18 mouse cellular contexts compared by ENCODE assay signal in genomic region chr15:97151793-97152192, GRCm38 (mm10).
DNase-seq lines count a peak whose midpoint lies in the region; ATAC-seq and TF ChIP-seq lines count a peak whose summit lies in the region.
"Had no signal": no experiment of that assay in that cellular context is flagged by ENCODE, and none has a peak within 500 bp of the region (broad histone marks: within the 10 kb centered on the region; RNA-seq: fewer than 3 reads in every experiment).

No protein-coding gene starts in this region.

- DNase-seq in midbrain, embryonic 10.5 days (ENCODE audit: low spot score) = no peak
- DNase-seq in brain, embryonic 14.5 days (ENCODE audit: low read depth) = peak; percentile 85
- no peak for DNase-seq in adrenal gland, adult 2 months
- DNase-seq in lung, adult 2 months = no peak
- DNase-seq in gastrocnemius, adult 8-10 months (ENCODE audit: low spot score in 2 of 2) = no peak
- DNase-seq: cerebellum, postnatal 36 days; heart, postnatal 4 days; left cerebral cortex, postnatal 4 days; right cerebral cortex, postnatal 14 days had no signal

- no peaks in the 10 kb centered on the region for H3K36me3 ChIP-seq in midbrain, embryonic 12.5 days
- H3K36me3 ChIP-seq in midbrain, embryonic 10.5 days = no peaks in the 10 kb centered on the region
- no peaks in the 10 kb centered on the region for H3K36me3 ChIP-seq in forebrain, embryonic 15.5 days
- no peaks in the 10 kb centered on the region for H3K36me3 ChIP-seq in midbrain, embryonic 15.5 days (replicated peaks)
- H3K36me3 ChIP-seq: embryonic facial prominence, embryonic 10.5 days; G1E; heart, embryonic 13.5 days; liver, embryonic 12.5 days; lung, embryonic 15.5 days had no signal

- H3K9ac ChIP-seq in midbrain, embryonic 12.5 days (replicated peaks) = no peak overlapping the region
- H3K9ac ChIP-seq in forebrain, embryonic 15.5 days (replicated peaks) = peak overlapping the region; percentile 24; the same call in 1 of the 2 replicates
- peak overlapping the region; percentile 30; the same call in 1 of the 2 replicates for H3K9ac ChIP-seq in midbrain, embryonic 15.5 days
- H3K9ac ChIP-seq: heart, embryonic 13.5 days; liver, embryonic 12.5 days; lung, embryonic 15.5 days had no signal

- no peak for TF ChIP-seq POLR2A in brain, embryonic 14.5 days (IDR thresholded peaks at IDR 0.05; ENCODE audit: borderline replicate concordance, extremely low read depth, insufficient read depth, insufficient read length, poor library complexity, severe bottlenecking)
- TF ChIP-seq POLR2A in lung, adult 2 months (IDR thresholded peaks at IDR 0.05; ENCODE audit: borderline replicate concordance, extremely low read depth, low read depth, low read length) = no peak

- H3K4me2 ChIP-seq in midbrain, embryonic 12.5 days (replicated peaks) = no peak overlapping the region; the same call in 1 of the 2 replicates
- peak overlapping the region; percentile 34; the same call in 1 of the 2 replicates for H3K4me2 ChIP-seq in forebrain, embryonic 15.5 days (replicated peaks)
- H3K4me2 ChIP-seq in midbrain, embryonic 15.5 days = peak overlapping the region; percentile 42
- H3K4me2 ChIP-seq: heart, embryonic 13.5 days; liver, embryonic 12.5 days; lung, embryonic 15.5 days had no signal

- no peak for ATAC-seq in midbrain, embryonic 12.5 days (ENCODE audit: low FRiP score, low read depth)
- ATAC-seq in forebrain, embryonic 15.5 days (replicated peaks) = peak; percentile 63; the same call in 1 of the 2 replicates
- ATAC-seq in midbrain, embryonic 15.5 days (replicated peaks) = peak; percentile 92
- ATAC-seq: intestine, postnatal 0 days; liver, embryonic 12.5 days had no signal

- no peaks in the 10 kb centered on the region for H3K27me3 ChIP-seq in midbrain, embryonic 12.5 days
- no peaks in the 10 kb centered on the region for H3K27me3 ChIP-seq in midbrain, embryonic 10.5 days (ENCODE audit: low read depth, poor library complexity, severe bottlenecking)
- H3K27me3 ChIP-seq in forebrain, embryonic 15.5 days = no peaks in the 10 kb centered on the region
- H3K27me3 ChIP-seq in midbrain, embryonic 15.5 days (replicated peaks) = no peaks in the 10 kb centered on the region
- H3K27me3 ChIP-seq: heart, embryonic 13.5 days; liver, embryonic 12.5 days; lung, embryonic 15.5 days had no signal

- H3K4me1 ChIP-seq in midbrain, embryonic 12.5 days = 0 out of 2 replicates have a peak, but pooled peaks cover 3% of the 10 kb centered on the region
- H3K4me1 ChIP-seq in midbrain, embryonic 10.5 days = no peaks in the 10 kb centered on the region
- H3K4me1 ChIP-seq in forebrain, embryonic 15.5 days = peaks cover 6% of the 10 kb centered on the region; the same call in 1 of the 2 replicates
- H3K4me1 ChIP-seq in midbrain, embryonic 15.5 days = peaks cover 12% of the 10 kb centered on the region
- no peaks in the 10 kb centered on the region for H3K4me1 ChIP-seq in lung, adult 2 months (ENCODE audit: control insufficient read depth, insufficient read depth, low read length)
- H3K4me1 ChIP-seq: heart, embryonic 13.5 days; liver, embryonic 12.5 days had no signal

- no peaks in the 10 kb centered on the region for H3K9me3 ChIP-seq in midbrain, embryonic 12.5 days
- no peaks in the 10 kb centered on the region for H3K9me3 ChIP-seq in midbrain, embryonic 10.5 days (replicated peaks)
- H3K9me3 ChIP-seq in forebrain, embryonic 15.5 days = no peaks in the 10 kb centered on the region
- no peaks in the 10 kb centered on the region for H3K9me3 ChIP-seq in midbrain, embryonic 15.5 days
- H3K9me3 ChIP-seq: embryonic facial prominence, embryonic 10.5 days; heart, embryonic 13.5 days; liver, embryonic 12.5 days; lung, embryonic 15.5 days had no signal

- H3K4me3 ChIP-seq in midbrain, embryonic 12.5 days = no peak overlapping the region
- no peak overlapping the region for H3K4me3 ChIP-seq in midbrain, embryonic 10.5 days
- H3K4me3 ChIP-seq in forebrain, embryonic 15.5 days = 0 out of 2 replicates have a peak overlapping the region, but pooled peaks have one; percentile 7
- H3K4me3 ChIP-seq in midbrain, embryonic 15.5 days = peak overlapping the region; percentile 20
- H3K4me3 ChIP-seq in lung, adult 2 months (replicated peaks; ENCODE audit: extremely low read depth, low read depth, low read length) = no peak overlapping the region
- H3K4me3 ChIP-seq: embryonic facial prominence, embryonic 10.5 days; heart, embryonic 13.5 days; liver, embryonic 12.5 days; lung, embryonic 15.5 days had no signal

- TF ChIP-seq CTCF in brain, embryonic 14.5 days (IDR thresholded peaks at IDR 0.05; ENCODE audit: borderline replicate concordance, extremely low read depth, insufficient read depth, insufficient read length) = no peak
- no peak for TF ChIP-seq CTCF in lung, adult 2 months (IDR thresholded peaks at IDR 0.05; ENCODE audit: insufficient read depth, low read length)

- 79% methylated on average over 12 of the region's 12 CpGs for WGBS in midbrain, embryonic 12.5 days
- 87% methylated on average over 12 of the region's 12 CpGs for WGBS in midbrain, embryonic 10.5 days
- 41% methylated on average over 12 of the region's 12 CpGs for WGBS in forebrain, embryonic 15.5 days
- WGBS in midbrain, embryonic 15.5 days = 37% methylated on average over 12 of the region's 12 CpGs
- 84% methylated on average over 12 of the region's 12 CpGs for WGBS in lung, adult 2 months

- peak overlapping the region; percentile 46 for H3K27ac ChIP-seq in midbrain, embryonic 12.5 days (replicated peaks)
- no peak overlapping the region for H3K27ac ChIP-seq in midbrain, embryonic 10.5 days (replicated peaks)
- H3K27ac ChIP-seq in forebrain, embryonic 15.5 days (replicated peaks) = peak overlapping the region; percentile 87
- peak overlapping the region; percentile 90 for H3K27ac ChIP-seq in midbrain, embryonic 15.5 days
- H3K27ac ChIP-seq: heart, embryonic 13.5 days; liver, embryonic 12.5 days; lung, embryonic 15.5 days had no signal

Comparison
In these comparisons a context has a peak if more than half of its experiments do, and no peak if none do; other contexts are left out.
1. H3K4me3 ChIP-seq: peak in forebrain, embryonic 15.5 days (single experiment) and midbrain, embryonic 15.5 days (single experiment); none in midbrain, embryonic 12.5 days (single experiment), midbrain, embryonic 10.5 days (single experiment) and lung, adult 2 months (single experiment).